Mouse (Mus musculus) stomach, postnatal 0 days (tissue): ENCODE results near the gene Fchsd2. TPM values are rescaled to one million over a fixed set of nuclear protein-coding genes. Genes with fewer than 3 reads are reported as not detected.
A peak's percentile ranks its signal among the peaks of the same experiment; 100 is the strongest.

ENCODE experiments used
- ATAC-seq: fragments of 200-750 bp; cut with Nextera tagmentation; 2 replicates; pipeline ENCODE4 v1.8.0; 2017; ENCODE audit not compliant: low FRiP score, low TSS enrichment
- DNase-seq: peaks from one replicate; pipeline ENCODE4 v3.0.0-alpha.2; 2016; ENCODE audit warnings: low spot score
- H3K27ac ChIP-seq: fragments of 300-500 bp; sonication (generic); replicated peaks from 2 replicates; pipeline ENCODE4 v1.5.1; 2014; ENCODE audit warnings: mild to moderate bottlenecking, control low read depth
- H3K27me3 ChIP-seq: fragments of 300-500 bp; sonication (generic); 2 replicates; pipeline ENCODE4 v1.6.1; 2014; ENCODE audit warnings: low read length; ENCODE audit not compliant: control insufficient read depth, insufficient read depth
- H3K36me3 ChIP-seq: fragments of 300-500 bp; sonication (generic); 2 replicates; pipeline ENCODE4 v1.6.1; 2014; ENCODE audit warnings: low read length, mixed read lengths; ENCODE audit not compliant: control insufficient read depth, insufficient read depth
- H3K4me1 ChIP-seq: fragments of 300-500 bp; sonication (generic); replicated peaks from 2 replicates; pipeline ENCODE4 v1.6.1; 2014; ENCODE audit warnings: antibody characterized with exemption; ENCODE audit not compliant: control insufficient read depth, insufficient read depth
- H3K4me2 ChIP-seq: fragments of 300-500 bp; sonication (generic); replicated peaks from 2 replicates; pipeline ENCODE4 v1.6.1; 2014; ENCODE audit warnings: low read depth, mild to moderate bottlenecking, control low read depth, moderate library complexity
- H3K4me3 ChIP-seq: fragments of 300-500 bp; sonication (generic); 2 replicates; pipeline ENCODE4 v1.5.1; 2014; ENCODE audit warnings: low read depth, low read length, control low read depth
- H3K9ac ChIP-seq: fragments of 300-500 bp; sonication (generic); 2 replicates; pipeline ENCODE4 v1.6.1; 2014; ENCODE audit warnings: mild to moderate bottlenecking, low read length, control low read depth, mixed read lengths
- H3K9me3 ChIP-seq: fragments of 300-500 bp; sonication (generic); 2 replicates; pipeline ENCODE4 v1.6.1; 2016; ENCODE audit warnings: low read length; ENCODE audit not compliant: control insufficient read depth
- CTCF ChIP-seq: IDR thresholded peaks from 2 replicates; pipeline ENCODE4 v1.5.1; 2016; ENCODE audit warnings: antibody characterized with exemption, low read depth, mild to moderate bottlenecking, moderate library complexity
- EP300 ChIP-seq: optimal IDR thresholded peaks from 2 replicates; pipeline ENCODE3; 2016; ENCODE audit warnings: antibody characterized with exemption
- WGBS: fragments of 180-500 bp; shearing (Covaris S2); extraction: QIAGEN DNeasy Blood & Tissue Kit; methylation state at CpG from one replicate; pipeline ENCODE4 v1.1.7; 2014; 5-methylcytosine and 5-hydroxymethylcytosine counted together
- polyA plus RNA-seq: library from polyadenylated mRNA; unstranded; fragments of >200 nt; fragmentation: Nextera tagmentation; extraction: Ambion mirVana; gene quantifications from 2 replicates; pipeline ENCODE4 v1.2.1, GENCODE M21; 2015

Fchsd2 gene
- polyA plus RNA-seq, 1 experiment from 2014 or later = 6.4 TPM

- Histone ChIP-seq H3K4me3 (no peak overlapping the region), H3K36me3 (no peaks in the 10 kb centered on the region; the same call in 1 of the 2 replicates), H3K4me2 (no peak overlapping the region), H3K27me3 (no peaks in the 10 kb centered on the region), H3K27ac (no peak overlapping the region), H3K9me3 (no peaks in the 10 kb centered on the region), H3K9ac (no peak overlapping the region), H3K4me1 (peaks cover 2% of the 10 kb centered on the region; the same call in 1 of the 2 replicates)
- TF ChIP-seq CTCF = no peak
- TF ChIP-seq EP300 = no peak
- ATAC-seq (no peak), DNase-seq (no peak)
- 65% methylated on average over 4 of the region's 4 CpGs for WGBS
Measured at GRCm38 (mm10) chr7:101293611-101294010, 200.9 kb downstream of the Fchsd2 start.

- Histone ChIP-seq H3K27me3 (no peaks in the 10 kb centered on the region), H3K36me3 (no peaks in the 10 kb centered on the region), H3K9ac (no peak overlapping the region), H3K4me2 (no peak overlapping the region), H3K4me3 (no peak overlapping the region), H3K27ac (no peak overlapping the region), H3K4me1 (peaks cover 2% of the 10 kb centered on the region; the same call in 1 of the 2 replicates), H3K9me3 (no peaks in the 10 kb centered on the region)
- DNase-seq (no peak), ATAC-seq (no peak)
- TF ChIP-seq EP300 = no peak
- TF ChIP-seq CTCF = no peak
- 59% methylated on average over 1 of the region's 1 CpGs for WGBS
Measured at GRCm38 (mm10) chr7:101295438-101295837, 202.8 kb downstream of the Fchsd2 start.

- WGBS = 11% methylated on average over 35 of the region's 35 CpGs
- Histone ChIP-seq H3K36me3 (no peaks in the 10 kb centered on the region), H3K9me3 (no peaks in the 10 kb centered on the region), H3K4me2 (peak overlapping the region; percentile 48), H3K27me3 (no peaks in the 10 kb centered on the region), H3K4me3 (peak overlapping the region; percentile 12; the same call in 1 of the 2 replicates), H3K27ac (no peak overlapping the region), H3K4me1 (peaks cover 2% of the 10 kb centered on the region; the same call in 1 of the 2 replicates), H3K9ac (peak overlapping the region; percentile 18; the same call in 1 of the 2 replicates)
- DNase-seq (peak; percentile 91), ATAC-seq (peak; percentile 89)
- no peak for TF ChIP-seq EP300
- TF ChIP-seq CTCF = peak; percentile 74
Measured at GRCm38 (mm10) chr7:101296252-101297022, 203.8 kb downstream of the Fchsd2 start.

- H3K9me3 ChIP-seq = no peaks in the 10 kb centered on the region
- no peak for TF ChIP-seq CTCF
- TF ChIP-seq EP300 = no peak
- H3K27me3 ChIP-seq = no peaks in the 10 kb centered on the region
- no peak overlapping the region for H3K9ac ChIP-seq
- H3K36me3 ChIP-seq = no peaks in the 10 kb centered on the region
- ATAC-seq (no peak), DNase-seq (no peak)
- 33% methylated on average over 8 of the region's 8 CpGs for WGBS
- H3K4me1 ChIP-seq = peaks cover 2% of the 10 kb centered on the region; the same call in 1 of the 2 replicates
- H3K4me3 ChIP-seq = no peak overlapping the region; the same call in 1 of the 2 replicates
- H3K4me2 ChIP-seq = peak overlapping the region; percentile 48
- no peak overlapping the region for H3K27ac ChIP-seq
Measured at GRCm38 (mm10) chr7:101297023-101297405, 204.4 kb downstream of the Fchsd2 start.

- Histone ChIP-seq H3K27me3 (no peaks in the 10 kb centered on the region), H3K4me1 (peaks cover 2% of the 10 kb centered on the region; the same call in 1 of the 2 replicates), H3K36me3 (no peaks in the 10 kb centered on the region), H3K27ac (no peak overlapping the region), H3K4me3 (no peak overlapping the region), H3K9me3 (no peaks in the 10 kb centered on the region), H3K9ac (no peak overlapping the region), H3K4me2 (no peak overlapping the region)
- ATAC-seq (no peak), DNase-seq (no peak)
- 80% methylated on average over 3 of the region's 3 CpGs for WGBS
- no peak for TF ChIP-seq CTCF
- no peak for TF ChIP-seq EP300
Measured at GRCm38 (mm10) chr7:101298375-101298774, 205.7 kb downstream of the Fchsd2 start.

GRCm38 (mm10) chr7:101301361-101301880 lies 208.8 kb downstream of the Fchsd2 start:
- Histone ChIP-seq H3K27ac (peak overlapping the region; percentile 74), H3K27me3 (no peaks in the 10 kb centered on the region), H3K36me3 (no peaks in the 10 kb centered on the region), H3K9ac (peak overlapping the region; percentile 68), H3K4me3 (peak overlapping the region; percentile 72), H3K4me1 (peaks cover under 1% of the 10 kb centered on the region; the same call in 1 of the 2 replicates), H3K9me3 (no peaks in the 10 kb centered on the region), H3K4me2 (peak overlapping the region; percentile 69)
- ATAC-seq (peak; percentile 15), DNase-seq (no peak)
- TF ChIP-seq EP300 (no peak), CTCF (no peak)
- 1% methylated on average over 30 of the region's 30 CpGs for WGBS
